Mouse (Mus musculus) olfactory bulb, adult 2 months (tissue): ENCODE results near the gene Syn3.

Source experiments
- CTCF ChIP-seq: fragments of 200-500 bp; IDR thresholded peaks from 2 replicates; pipeline ENCODE4 v1.5.1; 2012; ENCODE audit warnings: low read depth, mild to moderate bottlenecking, low read length, moderate library complexity; ENCODE audit not compliant: insufficient read depth
- POLR2A ChIP-seq: fragments of 200-500 bp; IDR thresholded peaks from 2 replicates; pipeline ENCODE4 v1.6.1; 2012; ENCODE audit warnings: mild to moderate bottlenecking, low read depth, low read length, moderate library complexity; ENCODE audit not compliant: insufficient read depth

DNA sequence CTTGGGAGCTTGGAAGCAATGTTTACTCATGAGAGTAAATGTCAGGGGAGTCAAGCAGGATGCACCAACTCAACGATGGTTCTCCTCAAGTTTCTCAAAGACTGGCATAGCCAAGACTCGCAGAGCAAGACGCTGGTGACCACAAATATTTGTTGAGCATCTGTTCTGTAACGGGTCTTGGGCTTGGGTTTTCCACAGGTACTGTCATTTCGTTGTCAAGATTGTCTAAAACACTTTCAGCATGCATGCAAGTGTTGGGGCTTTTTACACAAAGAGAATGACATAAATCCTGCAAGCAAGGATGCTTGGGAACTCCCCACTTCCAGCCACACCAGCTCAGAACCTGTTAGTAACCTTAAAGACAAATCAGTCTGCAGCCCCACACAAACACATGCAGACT is 10.2 kb downstream of the Syn3 start:
- TF ChIP-seq CTCF (no peak), POLR2A (no peak)
